Mouse (Mus musculus) frontal cortex, postnatal 25 days (tissue): ENCODE results near the gene Cdk11b.
A peak's percentile ranks its signal among the peaks of the same experiment; 100 is the strongest.

Source experiments
- DNase-seq, 2 experiments: peaks; one replicate each; pipeline ENCODE4 v3.0.0; 2022; ENCODE audit warnings: low spot score in 2 of 2

Cdk11b gene

GRCm38 (mm10) chr4:155624338-155625291, at the start of gene Cdk11b:
TSS of gene Cdk11b (plus strand) at chr4:155624854.
- DNase-seq = peak; percentile 88 to 95

GRCm38 (mm10) chr4:155574931-155575330, 49.7 kb upstream of the Cdk11b start:
- DNase-seq = no peak

GRCm38 (mm10) chr4:155575521-155575920, 49.1 kb upstream of the Cdk11b start:
- DNase-seq = no peak

- no peak for DNase-seq
Observed at GRCm38 (mm10) chr4:155577132-155577531, 47.5 kb upstream of the Cdk11b start.

GRCm38 (mm10) chr4:155577741-155578140, 46.9 kb upstream of the Cdk11b start:
- DNase-seq = no peak

GRCm38 (mm10) chr4:155578336-155579125, 46.1 kb upstream of the Cdk11b start:
- DNase-seq = no peak

GRCm38 (mm10) chr4:155580420-155580819, 44.2 kb upstream of the Cdk11b start:
- DNase-seq = peak in 1 of 2 experiments; percentile 39

- no peak for DNase-seq
Observed at GRCm38 (mm10) chr4:155582279-155582905, 42.3 kb upstream of the Cdk11b start.

GRCm38 (mm10) chr4:155589356-155589755, 35.3 kb upstream of the Cdk11b start:
- DNase-seq = no peak

- no peak for DNase-seq
Observed at GRCm38 (mm10) chr4:155591012-155591719, 33.5 kb upstream of the Cdk11b start.

GRCm38 (mm10) chr4:155593780-155594179, 30.9 kb upstream of the Cdk11b start:
- DNase-seq = no peak

GRCm38 (mm10) chr4:155595777-155596176, 28.9 kb upstream of the Cdk11b start:
- DNase-seq = no peak

GRCm38 (mm10) chr4:155596606-155597005, 28.0 kb upstream of the Cdk11b start:
- DNase-seq = no peak

GRCm38 (mm10) chr4:155598536-155598935, 26.1 kb upstream of the Cdk11b start:
- no peak for DNase-seq

GRCm38 (mm10) chr4:155599901-155600825, 24.5 kb upstream of the Cdk11b start:
- DNase-seq = no peak

- peak; percentile 92 to 96 for DNase-seq
Observed at GRCm38 (mm10) chr4:155601091-155601996, 23.3 kb upstream of the Cdk11b start, which contains the start of gene Slc35e2. TSS of gene Slc35e2 (plus strand) at chr4:155601416.

- no peak for DNase-seq
Observed at GRCm38 (mm10) chr4:155601997-155602456, 22.6 kb upstream of the Cdk11b start.

- DNase-seq = no peak
Observed at GRCm38 (mm10) chr4:155602753-155603152, 21.9 kb upstream of the Cdk11b start.

- no peak for DNase-seq
Observed at GRCm38 (mm10) chr4:155603801-155604200, 20.9 kb upstream of the Cdk11b start.
